Mouse (Mus musculus) limb, embryonic 12.5 days (tissue): Measurements from ENCODE around the gene Gucy2g. TPM values are rescaled to one million over a fixed set of nuclear protein-coding genes. Genes with fewer than 3 reads are reported as not detected.
A peak's percentile ranks its signal among the peaks of the same experiment; 100 is the strongest.

Experiments used
- ATAC-seq: fragments of 200-750 bp; cut with Nextera tagmentation; 2 replicates; pipeline ENCODE4 v1.8.0; 2017; ENCODE audit warnings: low read depth, moderate TSS enrichment; ENCODE audit not compliant: insufficient number of reproducible peaks, insufficient read depth, low FRiP score, low TSS enrichment
- H3K27ac ChIP-seq: fragments of 300-500 bp; sonication (generic); 2 replicates; pipeline ENCODE4 v1.5.1; 2016; ENCODE audit warnings: mild to moderate bottlenecking, moderate library complexity
- H3K27me3 ChIP-seq: fragments of 300-500 bp; sonication (generic); 2 replicates; pipeline ENCODE4 v1.6.1; 2016; ENCODE audit warnings: mild to moderate bottlenecking, moderate library complexity
- H3K36me3 ChIP-seq: fragments of 300-500 bp; sonication (generic); 2 replicates; pipeline ENCODE4 v1.6.1; 2016; ENCODE audit warnings: mild to moderate bottlenecking, moderate library complexity
- H3K4me1 ChIP-seq: fragments of 300-500 bp; sonication (generic); replicated peaks from 2 replicates; pipeline ENCODE4 v1.6.1; 2016
- H3K4me2 ChIP-seq: fragments of 300-500 bp; sonication (generic); 2 replicates; pipeline ENCODE4 v1.6.1; 2016; ENCODE audit warnings: mild to moderate bottlenecking, moderate library complexity
- H3K4me3 ChIP-seq: fragments of 300-500 bp; sonication (generic); replicated peaks from 2 replicates; pipeline ENCODE4 v1.5.1; 2016; ENCODE audit warnings: mild to moderate bottlenecking
- H3K9ac ChIP-seq: fragments of 300-500 bp; sonication (generic); replicated peaks from 2 replicates; pipeline ENCODE4 v1.6.1; 2016; ENCODE audit warnings: mild to moderate bottlenecking, moderate library complexity
- H3K9me3 ChIP-seq: fragments of 300-500 bp; sonication (generic); 2 replicates; pipeline ENCODE4 v1.6.1; 2016; ENCODE audit warnings: mild to moderate bottlenecking, moderate library complexity
- WGBS: fragments of 180-500 bp; shearing (Covaris S2); methylation state at CpG from one replicate; pipeline ENCODE4 v1.1.7; 2016; 5-methylcytosine and 5-hydroxymethylcytosine counted together
- polyA plus RNA-seq: library from polyadenylated mRNA; unstranded; fragments of >200 nt; fragmentation: Nextera tagmentation; extraction: Ambion mirVana; gene quantifications from 2 replicates; pipeline ENCODE4 v1.2.1, GENCODE M21; 2016

Gene Gucy2g
- polyA plus RNA-seq, 1 experiment from 2014 or later, result not detected

DNA sequence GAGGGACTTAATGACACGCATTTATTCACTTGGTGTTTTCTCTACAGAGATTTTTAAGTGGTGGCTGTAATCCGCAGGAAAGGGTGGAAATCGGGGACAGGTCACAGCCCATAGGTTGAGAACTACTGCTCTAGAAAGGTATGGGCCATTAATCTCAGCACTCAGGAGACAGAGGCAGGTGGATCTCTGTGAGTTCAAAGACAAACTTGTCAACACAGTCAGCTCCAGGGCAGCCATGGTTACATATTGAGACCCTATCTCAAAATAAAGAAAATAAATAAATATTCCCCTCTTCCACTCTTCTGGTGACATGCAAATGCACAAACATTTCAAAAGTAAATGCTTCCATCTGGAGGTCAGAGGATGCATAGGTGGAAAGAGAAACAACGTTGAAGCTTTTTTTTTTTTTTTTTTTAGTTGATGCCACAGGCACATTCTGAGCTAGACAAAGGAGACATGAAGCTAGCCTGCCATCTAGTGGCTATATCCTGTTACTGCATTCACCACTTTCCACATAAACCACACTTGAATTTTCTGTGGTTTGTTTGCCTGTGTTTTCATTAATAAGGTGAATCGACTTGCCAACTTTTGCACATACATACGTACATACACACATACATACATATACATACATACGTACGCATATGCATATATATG is 34.4 kb downstream of the Gucy2g start:
- no peaks in the 10 kb centered on the region for H3K4me1 ChIP-seq
- H3K36me3 ChIP-seq, result no peaks in the 10 kb centered on the region
- no peaks in the 10 kb centered on the region for H3K9me3 ChIP-seq
- H3K4me3 ChIP-seq, result no peak overlapping the region
- H3K4me2 ChIP-seq, result no peak overlapping the region
- no peak overlapping the region for H3K9ac ChIP-seq
- no peak overlapping the region for H3K27ac ChIP-seq
- ATAC-seq, result no peak
- 0 out of 2 replicates have a peak, but pooled peaks cover 4% of the 10 kb centered on the region for H3K27me3 ChIP-seq
- WGBS, result 42% methylated on average over 8 of the region's 8 CpGs

DNA sequence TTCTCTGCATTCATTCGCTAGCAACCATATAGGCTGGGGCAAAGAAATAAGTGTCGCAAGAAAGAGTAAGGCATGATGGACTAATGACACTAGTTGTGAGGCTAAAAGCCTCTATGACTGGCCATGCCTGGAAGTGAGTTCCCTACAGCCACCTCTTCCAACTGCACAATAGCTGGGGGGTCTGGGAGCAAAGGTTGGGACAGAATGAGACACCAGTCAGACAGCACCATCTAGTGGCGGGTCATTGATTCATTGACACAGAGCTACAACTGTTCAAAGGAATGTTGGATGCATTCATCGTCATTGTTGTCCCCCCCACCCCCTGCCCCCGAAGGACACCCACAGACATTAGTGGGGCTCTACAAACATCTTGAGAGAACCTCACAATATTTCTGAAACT is 42.7 kb downstream of the Gucy2g start:
- H3K36me3 ChIP-seq, result no peaks in the 10 kb centered on the region
- ATAC-seq, result 0 out of 2 replicates have a peak, but pooled peaks have one; percentile 42
- no peaks in the 10 kb centered on the region for H3K9me3 ChIP-seq
- H3K27ac ChIP-seq, result no peak overlapping the region
- H3K4me2 ChIP-seq, result peak overlapping the region; percentile 32
- H3K4me1 ChIP-seq, result no peaks in the 10 kb centered on the region
- peaks cover 11% of the 10 kb centered on the region; the same call in 1 of the 2 replicates for H3K27me3 ChIP-seq
- no peak overlapping the region for H3K9ac ChIP-seq
- H3K4me3 ChIP-seq, result no peak overlapping the region
- 42% methylated on average over 5 of the region's 5 CpGs for WGBS

GRCm38 (mm10) chr19:55195574-55195973 is 45.5 kb downstream of the Gucy2g start:
- Histone ChIP-seq H3K4me3 (no peak overlapping the region), H3K27me3 (peaks cover 9% of the 10 kb centered on the region; the same call in 1 of the 2 replicates), H3K36me3 (no peaks in the 10 kb centered on the region), H3K27ac (no peak overlapping the region), H3K9me3 (no peaks in the 10 kb centered on the region), H3K4me1 (peaks cover 3% of the 10 kb centered on the region; the same call in 1 of the 2 replicates), H3K9ac (no peak overlapping the region), H3K4me2 (no peak overlapping the region)
- no peak for ATAC-seq
- WGBS, result 93% methylated on average over 3 of the region's 3 CpGs

DNA sequence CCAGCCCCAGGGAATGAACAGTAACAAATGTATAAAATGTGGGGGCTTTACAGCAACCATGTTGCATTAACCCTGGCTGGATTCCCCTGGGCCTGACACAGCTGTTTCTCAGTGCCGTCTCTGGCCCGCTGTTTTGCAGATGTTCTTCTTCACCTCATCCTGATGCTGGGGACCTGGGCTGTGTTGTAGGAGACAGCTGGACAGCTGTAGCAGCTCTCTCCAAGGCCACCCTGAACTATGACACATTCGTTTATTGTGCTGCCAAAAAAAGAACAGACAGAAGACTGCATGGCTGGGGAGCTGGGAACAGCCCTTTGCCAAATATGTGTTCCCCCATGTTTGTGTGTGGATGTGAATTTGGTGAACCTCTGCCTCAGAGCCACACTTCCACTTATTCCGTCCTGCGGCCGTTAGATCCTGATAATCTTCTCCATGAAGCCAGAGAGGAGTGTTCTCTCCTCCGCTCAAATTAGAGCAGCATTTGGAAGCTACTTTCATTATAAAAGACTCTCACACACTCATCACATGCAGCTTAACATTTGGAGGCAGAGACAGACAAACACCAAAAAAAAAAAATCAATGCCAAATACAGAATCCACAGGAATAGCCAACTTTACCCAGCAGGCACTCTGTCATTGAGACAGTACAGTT is 46.4 kb downstream of the Gucy2g start:
- peaks cover 3% of the 10 kb centered on the region; the same call in 1 of the 2 replicates for H3K4me1 ChIP-seq
- H3K27me3 ChIP-seq, result peaks cover 6% of the 10 kb centered on the region; the same call in 1 of the 2 replicates
- H3K27ac ChIP-seq, result 0 out of 2 replicates have a peak overlapping the region, but pooled peaks have one; percentile 12
- H3K9me3 ChIP-seq, result no peaks in the 10 kb centered on the region
- H3K36me3 ChIP-seq, result no peaks in the 10 kb centered on the region
- H3K4me2 ChIP-seq, result no peak overlapping the region
- H3K4me3 ChIP-seq, result no peak overlapping the region
- 77% methylated on average over 7 of the region's 7 CpGs for WGBS
- ATAC-seq, result no peak
- H3K9ac ChIP-seq, result no peak overlapping the region

DNA sequence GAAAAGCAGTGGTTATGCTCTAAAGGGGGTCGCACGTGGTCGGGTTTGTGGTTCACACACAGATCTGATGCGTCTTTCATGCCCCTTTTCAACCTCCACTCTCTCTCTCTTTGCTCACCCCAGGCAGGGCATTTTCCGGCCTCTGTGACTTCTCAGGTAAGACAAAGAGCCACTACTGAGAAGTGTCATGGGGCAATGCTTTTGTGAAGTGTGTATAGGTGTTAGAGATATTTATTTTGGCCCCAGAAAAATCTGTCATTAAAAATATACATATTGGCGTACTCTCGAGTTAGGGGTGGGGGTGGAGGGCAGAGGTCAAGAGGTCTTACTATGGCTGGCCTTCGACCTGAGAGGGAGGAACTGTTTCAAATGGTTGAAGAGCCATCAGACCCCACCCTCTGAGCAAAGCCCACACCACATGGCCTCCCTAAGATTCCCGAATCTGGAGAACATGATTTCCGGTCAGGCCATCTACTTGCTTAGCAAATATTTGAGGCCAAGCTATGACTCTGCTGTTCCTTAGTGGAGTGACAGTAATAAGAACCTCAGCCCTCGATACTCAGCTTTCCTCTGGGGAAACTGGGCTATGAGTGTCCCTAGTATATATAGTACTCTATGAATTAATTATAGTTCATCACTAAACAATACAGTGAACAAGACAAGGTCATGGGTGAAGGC is 47.2 kb downstream of the Gucy2g start:
- WGBS, result 78% methylated on average over 11 of the region's 11 CpGs
- Histone ChIP-seq H3K27ac (no peak overlapping the region), H3K4me2 (no peak overlapping the region), H3K27me3 (no peaks in the 10 kb centered on the region), H3K36me3 (no peaks in the 10 kb centered on the region), H3K9me3 (no peaks in the 10 kb centered on the region), H3K9ac (no peak overlapping the region), H3K4me1 (peaks cover 3% of the 10 kb centered on the region; the same call in 1 of the 2 replicates), H3K4me3 (no peak overlapping the region)
- no peak for ATAC-seq

DNA sequence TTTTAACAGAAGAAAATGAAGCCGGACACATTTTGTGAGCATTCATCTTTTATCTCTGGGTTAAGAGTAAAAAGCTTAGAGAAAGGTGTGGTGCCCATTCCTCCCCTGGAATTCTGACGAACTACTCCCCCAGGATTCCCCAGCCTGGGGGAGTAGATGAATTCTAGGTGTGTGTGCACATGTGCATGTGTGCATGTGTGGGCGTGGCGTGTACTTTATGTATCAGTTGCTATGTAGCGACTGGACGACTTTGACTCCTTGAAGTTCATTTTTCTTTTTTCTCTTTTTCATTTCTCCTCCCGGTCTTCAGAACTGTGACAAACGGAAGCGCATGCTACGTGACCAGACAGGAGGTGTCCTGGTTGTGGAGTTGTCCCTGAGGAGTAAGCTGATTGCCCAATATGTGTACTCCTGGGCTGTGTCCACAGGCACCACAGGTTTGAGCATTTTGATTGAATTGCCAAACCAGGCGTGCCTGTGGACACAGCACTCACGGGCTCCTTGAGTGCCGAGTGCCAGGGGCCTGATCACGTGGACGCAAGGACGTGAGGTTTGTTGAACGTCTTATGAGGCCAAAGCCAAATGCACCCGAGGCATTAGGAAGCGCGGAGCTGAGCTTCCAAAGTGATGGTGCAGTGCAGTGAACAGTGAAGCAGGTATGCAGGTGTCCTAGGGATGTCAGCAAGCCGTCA is 48.6 kb downstream of the Gucy2g start:
- Histone ChIP-seq H3K4me1 (peaks cover 3% of the 10 kb centered on the region; the same call in 1 of the 2 replicates), H3K9ac (no peak overlapping the region), H3K27ac (no peak overlapping the region), H3K36me3 (no peaks in the 10 kb centered on the region), H3K9me3 (no peaks in the 10 kb centered on the region), H3K4me3 (no peak overlapping the region), H3K4me2 (no peak overlapping the region), H3K27me3 (no peaks in the 10 kb centered on the region)
- WGBS, result 88% methylated on average over 21 of the region's 21 CpGs
- no peak for ATAC-seq

GRCm38 (mm10) chr19:55191596-55191995 is 49.4 kb downstream of the Gucy2g start:
- WGBS, result 72% methylated on average over 2 of the region's 2 CpGs
- Histone ChIP-seq H3K9ac (no peak overlapping the region), H3K27ac (no peak overlapping the region), H3K27me3 (no peaks in the 10 kb centered on the region), H3K4me3 (no peak overlapping the region), H3K4me1 (peaks cover 3% of the 10 kb centered on the region; the same call in 1 of the 2 replicates), H3K4me2 (no peak overlapping the region), H3K36me3 (no peaks in the 10 kb centered on the region), H3K9me3 (no peaks in the 10 kb centered on the region)
- no peak for ATAC-seq

DNA sequence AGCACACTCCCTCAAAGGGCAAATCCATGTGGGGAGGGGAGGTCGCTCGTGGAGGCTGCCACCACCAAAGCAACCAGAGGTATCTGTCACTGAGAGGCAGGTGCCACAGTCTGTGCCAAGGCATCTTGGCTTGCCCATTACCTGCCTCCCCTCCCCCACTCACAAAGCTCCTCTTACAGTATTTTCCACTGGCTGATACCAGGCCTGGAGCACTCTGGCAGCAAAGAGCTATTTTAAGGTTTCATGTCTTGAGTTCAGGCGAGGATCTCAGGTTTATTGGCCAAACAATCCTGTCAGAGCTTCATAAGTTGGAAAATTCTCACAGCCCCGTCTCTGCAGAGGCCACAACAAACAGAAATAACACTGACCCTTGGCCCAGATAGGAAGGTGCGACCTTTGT is 51.0 kb downstream of the Gucy2g start:
- H3K4me3 ChIP-seq, result no peak overlapping the region
- no peak for ATAC-seq
- 82% methylated on average over 5 of the region's 5 CpGs for WGBS
- no peak overlapping the region for H3K9ac ChIP-seq
- no peaks in the 10 kb centered on the region for H3K9me3 ChIP-seq
- peaks cover 3% of the 10 kb centered on the region; the same call in 1 of the 2 replicates for H3K4me1 ChIP-seq
- no peak overlapping the region for H3K4me2 ChIP-seq
- no peaks in the 10 kb centered on the region for H3K36me3 ChIP-seq
- H3K27me3 ChIP-seq, result no peaks in the 10 kb centered on the region
- H3K27ac ChIP-seq, result no peak overlapping the region

GRCm38 (mm10) chr19:55185651-55186050 is 55.4 kb downstream of the Gucy2g start:
- Histone ChIP-seq H3K9ac (no peak overlapping the region), H3K4me2 (no peak overlapping the region), H3K27me3 (no peaks in the 10 kb centered on the region), H3K9me3 (no peaks in the 10 kb centered on the region), H3K4me3 (no peak overlapping the region), H3K36me3 (no peaks in the 10 kb centered on the region), H3K27ac (no peak overlapping the region), H3K4me1 (no peaks in the 10 kb centered on the region)
- no peak for ATAC-seq
- 61% methylated on average over 3 of the region's 3 CpGs for WGBS

DNA sequence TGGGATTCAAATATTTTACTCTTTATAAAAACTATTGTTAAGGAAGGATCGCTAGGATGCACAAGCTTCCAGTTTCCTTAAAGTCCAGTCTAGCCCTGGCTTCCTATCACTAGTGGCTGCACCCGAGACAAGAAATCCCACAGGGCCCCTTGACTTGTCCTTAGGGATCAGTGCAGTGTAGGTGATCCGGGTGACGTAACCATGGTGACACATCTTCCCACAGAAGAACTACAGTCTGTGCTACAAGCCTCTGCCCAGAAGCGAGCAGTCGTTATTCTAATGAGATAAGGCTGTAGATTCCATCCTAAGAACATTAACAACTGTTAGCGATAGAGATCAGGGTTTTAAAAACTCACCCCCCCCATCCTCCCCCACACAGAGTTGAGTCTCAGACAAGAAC is 56.0 kb downstream of the Gucy2g start:
- Histone ChIP-seq H3K36me3 (no peaks in the 10 kb centered on the region), H3K27ac (no peak overlapping the region), H3K27me3 (no peaks in the 10 kb centered on the region), H3K9me3 (no peaks in the 10 kb centered on the region), H3K4me2 (no peak overlapping the region), H3K4me1 (no peaks in the 10 kb centered on the region), H3K4me3 (no peak overlapping the region), H3K9ac (no peak overlapping the region)
- WGBS, result 78% methylated on average over 7 of the region's 7 CpGs
- ATAC-seq, result no peak

GRCm38 (mm10) chr19:55184442-55184841 is 56.6 kb downstream of the Gucy2g start:
- H3K36me3 ChIP-seq, result no peaks in the 10 kb centered on the region
- H3K4me1 ChIP-seq, result no peaks in the 10 kb centered on the region
- H3K27me3 ChIP-seq, result no peaks in the 10 kb centered on the region
- H3K4me2 ChIP-seq, result no peak overlapping the region
- H3K9me3 ChIP-seq, result no peaks in the 10 kb centered on the region
- H3K27ac ChIP-seq, result no peak overlapping the region
- H3K9ac ChIP-seq, result no peak overlapping the region
- WGBS, result 73% methylated on average over 7 of the region's 7 CpGs
- H3K4me3 ChIP-seq, result no peak overlapping the region
- ATAC-seq, result no peak
